Mouse (Mus musculus): Measurements from ENCODE around the gene Ambra1. TPM values are rescaled to one million over a fixed set of nuclear protein-coding genes. Genes with fewer than 3 reads are reported as not detected.

Ambra1 gene
- polyA plus RNA-seq, 1 experiment, result 14.3 TPM

GRCm38 (mm10) chr2:91854575-91854974, 124.6 kb downstream of the Ambra1 start:
- Histone ChIP-seq H3K36me3 (ENCODE audit: control insufficient read depth, insufficient read depth) (no peaks in the 10 kb centered on the region), H3K79me3 (ENCODE audit: low read depth) (no peaks in the 10 kb centered on the region), H3K27me3 (ENCODE audit: control insufficient read depth, insufficient read depth, insufficient read length) (no peaks in the 10 kb centered on the region), H3K79me2 (ENCODE audit: control insufficient read depth, insufficient read depth) (no peaks in the 10 kb centered on the region), H3K4me3 (ENCODE audit: insufficient read depth, poor library complexity, severe bottlenecking) (no peak overlapping the region), H3ac (ENCODE audit: control insufficient read depth, insufficient read length, low read depth) (no peak overlapping the region)
- TF ChIP-seq USF1 (IDR thresholded peaks at IDR 0.05; ENCODE audit: low read depth) (no peak), CEBPB (IDR thresholded peaks at IDR 0.05; ENCODE audit: low read depth) (no peak), CTCF (IDR thresholded peaks at IDR 0.05; ENCODE audit: control insufficient read depth, insufficient read depth, insufficient read length) (no peak), FOSL1 (IDR thresholded peaks at IDR 0.05; ENCODE audit: insufficient read depth, low read length, poor library complexity, severe bottlenecking) (no peak), MAX (IDR thresholded peaks at IDR 0.05) (no peak), MYOD1 (IDR thresholded peaks at IDR 0.05; ENCODE audit: control insufficient read depth, insufficient read length, low read depth) (no peak), MYOG (IDR thresholded peaks at IDR 0.05; ENCODE audit: control insufficient read depth, extremely low read depth, insufficient read length) (no peak)

GRCm38 (mm10) chr2:91856958-91857357, 127.0 kb downstream of the Ambra1 start:
- Histone ChIP-seq H3K79me3 (ENCODE audit: low read depth) (no peaks in the 10 kb centered on the region), H3K4me3 (ENCODE audit: insufficient read depth, poor library complexity, severe bottlenecking) (no peak overlapping the region), H3K79me2 (ENCODE audit: control insufficient read depth, insufficient read depth) (no peaks in the 10 kb centered on the region), H3ac (ENCODE audit: control insufficient read depth, insufficient read length, low read depth) (no peak overlapping the region), H3K27me3 (ENCODE audit: control insufficient read depth, insufficient read depth, insufficient read length) (no peaks in the 10 kb centered on the region), H3K36me3 (ENCODE audit: control insufficient read depth, insufficient read depth) (no peaks in the 10 kb centered on the region)
- TF ChIP-seq USF1 (IDR thresholded peaks at IDR 0.05; ENCODE audit: low read depth) (no peak), MYOG (IDR thresholded peaks at IDR 0.05; ENCODE audit: control insufficient read depth, extremely low read depth, insufficient read length) (no peak), CTCF (IDR thresholded peaks at IDR 0.05; ENCODE audit: control insufficient read depth, insufficient read depth, insufficient read length) (no peak), FOSL1 (IDR thresholded peaks at IDR 0.05; ENCODE audit: insufficient read depth, low read length, poor library complexity, severe bottlenecking) (no peak), CEBPB (IDR thresholded peaks at IDR 0.05; ENCODE audit: low read depth) (no peak), MYOD1 (IDR thresholded peaks at IDR 0.05; ENCODE audit: control insufficient read depth, insufficient read length, low read depth) (no peak), MAX (IDR thresholded peaks at IDR 0.05) (no peak)

GRCm38 (mm10) chr2:91859423-91859822, 129.5 kb downstream of the Ambra1 start:
- no peaks in the 10 kb centered on the region for H3K79me3 ChIP-seq (ENCODE audit: low read depth)
- H3K27me3 ChIP-seq (ENCODE audit: control insufficient read depth, insufficient read depth, insufficient read length), result no peaks in the 10 kb centered on the region
- H3K79me2 ChIP-seq (ENCODE audit: control insufficient read depth, insufficient read depth), result no peaks in the 10 kb centered on the region

GRCm38 (mm10) chr2:91870754-91871153, 140.8 kb downstream of the Ambra1 start:
- TF ChIP-seq MYOD1 (IDR thresholded peaks at IDR 0.05; ENCODE audit: control insufficient read depth, insufficient read length, low read depth), result no peak
- TF ChIP-seq FOSL1 (IDR thresholded peaks at IDR 0.05; ENCODE audit: insufficient read depth, low read length, poor library complexity, severe bottlenecking), result no peak
- no peak for TF ChIP-seq MAX (IDR thresholded peaks at IDR 0.05)
- no peak for TF ChIP-seq CEBPB (IDR thresholded peaks at IDR 0.05; ENCODE audit: low read depth)
- no peak for TF ChIP-seq USF1 (IDR thresholded peaks at IDR 0.05; ENCODE audit: low read depth)
- TF ChIP-seq CTCF (IDR thresholded peaks at IDR 0.05; ENCODE audit: control insufficient read depth, insufficient read depth, insufficient read length), result no peak
- TF ChIP-seq MYOG (IDR thresholded peaks at IDR 0.05; ENCODE audit: control insufficient read depth, extremely low read depth, insufficient read length), result no peak
- Histone ChIP-seq H3K79me2 (ENCODE audit: control insufficient read depth, insufficient read depth) (no peaks in the 10 kb centered on the region), H3K4me3 (ENCODE audit: insufficient read depth, poor library complexity, severe bottlenecking) (no peak overlapping the region), H3K27me3 (ENCODE audit: control insufficient read depth, insufficient read depth, insufficient read length) (no peaks in the 10 kb centered on the region), H3ac (ENCODE audit: control insufficient read depth, insufficient read length, low read depth) (no peak overlapping the region), H3K36me3 (ENCODE audit: control insufficient read depth, insufficient read depth) (no peaks in the 10 kb centered on the region), H3K79me3 (ENCODE audit: low read depth) (no peaks in the 10 kb centered on the region)

More at GRCm38 (mm10) chr2:91859423-91859822, 129.5 kb downstream of the Ambra1 start:
- Histone ChIP-seq H3K4me3 (ENCODE audit: insufficient read depth, poor library complexity, severe bottlenecking) (no peak overlapping the region), H3K36me3 (ENCODE audit: control insufficient read depth, insufficient read depth) (no peaks in the 10 kb centered on the region), H3ac (ENCODE audit: control insufficient read depth, insufficient read length, low read depth) (no peak overlapping the region)
- no peak for TF ChIP-seq CTCF (IDR thresholded peaks at IDR 0.05; ENCODE audit: control insufficient read depth, insufficient read depth, insufficient read length)
- no peak for TF ChIP-seq FOSL1 (IDR thresholded peaks at IDR 0.05; ENCODE audit: insufficient read depth, low read length, poor library complexity, severe bottlenecking)

- no peak overlapping the region for H3ac ChIP-seq (ENCODE audit: control insufficient read depth, insufficient read length, low read depth)
- no peaks in the 10 kb centered on the region for H3K79me2 ChIP-seq (ENCODE audit: control insufficient read depth, insufficient read depth)
- no peak overlapping the region for H3K4me3 ChIP-seq (ENCODE audit: insufficient read depth, poor library complexity, severe bottlenecking)
- no peaks in the 10 kb centered on the region for H3K79me3 ChIP-seq (ENCODE audit: low read depth)
- H3K27me3 ChIP-seq (ENCODE audit: control insufficient read depth, insufficient read depth, insufficient read length), result no peaks in the 10 kb centered on the region
- H3K36me3 ChIP-seq (ENCODE audit: control insufficient read depth, insufficient read depth), result peaks cover 2% of the 10 kb centered on the region
- TF ChIP-seq USF1 (IDR thresholded peaks at IDR 0.05; ENCODE audit: low read depth) (no peak), CEBPB (IDR thresholded peaks at IDR 0.05; ENCODE audit: low read depth) (no peak), CTCF (IDR thresholded peaks at IDR 0.05; ENCODE audit: control insufficient read depth, insufficient read depth, insufficient read length) (no peak), MYOG (IDR thresholded peaks at IDR 0.05; ENCODE audit: control insufficient read depth, extremely low read depth, insufficient read length) (no peak), MYOD1 (IDR thresholded peaks at IDR 0.05; ENCODE audit: control insufficient read depth, insufficient read length, low read depth) (no peak), FOSL1 (IDR thresholded peaks at IDR 0.05; ENCODE audit: insufficient read depth, low read length, poor library complexity, severe bottlenecking) (no peak), MAX (IDR thresholded peaks at IDR 0.05) (no peak)
Measured at GRCm38 (mm10) chr2:91871225-91871624, 141.3 kb downstream of the Ambra1 start.

GRCm38 (mm10) chr2:91872658-91873057, 142.7 kb downstream of the Ambra1 start:
- Histone ChIP-seq H3K27me3 (ENCODE audit: control insufficient read depth, insufficient read depth, insufficient read length) (no peaks in the 10 kb centered on the region), H3K4me3 (ENCODE audit: insufficient read depth, poor library complexity, severe bottlenecking) (no peak overlapping the region), H3K79me3 (ENCODE audit: low read depth) (no peaks in the 10 kb centered on the region), H3K79me2 (ENCODE audit: control insufficient read depth, insufficient read depth) (no peaks in the 10 kb centered on the region), H3K36me3 (ENCODE audit: control insufficient read depth, insufficient read depth) (peaks cover 7% of the 10 kb centered on the region), H3ac (ENCODE audit: control insufficient read depth, insufficient read length, low read depth) (no peak overlapping the region)
- TF ChIP-seq MYOD1 (IDR thresholded peaks at IDR 0.05; ENCODE audit: control insufficient read depth, insufficient read length, low read depth), result no peak
- TF ChIP-seq CEBPB (IDR thresholded peaks at IDR 0.05; ENCODE audit: low read depth), result no peak
- no peak for TF ChIP-seq FOSL1 (IDR thresholded peaks at IDR 0.05; ENCODE audit: insufficient read depth, low read length, poor library complexity, severe bottlenecking)

Measured in C2C12 (cell line).